ENCODE assay signal across 13 mouse cellular contexts in genomic region chr1:35961923-35962322, GRCm38 (mm10).
"Had no signal": no experiment of that assay in that cellular context is flagged by ENCODE, and none has a peak within 500 bp of the region (broad histone marks: within the 10 kb centered on the region; RNA-seq: fewer than 3 reads in every experiment).

No protein-coding gene starts in this region.

- H3K4me3 ChIP-seq: limb, embryonic 15.5 days; liver, embryonic 12.5 days; midbrain, embryonic 13.5 days; neural tube, embryonic 15.5 days had no signal

- H3K27ac ChIP-seq: limb, embryonic 15.5 days; liver, embryonic 12.5 days; midbrain, embryonic 13.5 days; neural tube, embryonic 15.5 days had no signal

- H3K36me3 ChIP-seq: limb, embryonic 15.5 days; liver, embryonic 12.5 days; midbrain, embryonic 13.5 days; neural tube, embryonic 15.5 days had no signal

- H3K9me3 ChIP-seq: limb, embryonic 15.5 days; liver, embryonic 12.5 days; midbrain, embryonic 13.5 days; neural tube, embryonic 15.5 days had no signal

- ATAC-seq: intestine, embryonic 16.5 days; liver, embryonic 12.5 days; midbrain, embryonic 13.5 days had no signal

- H3K27me3 ChIP-seq: limb, embryonic 15.5 days; liver, embryonic 12.5 days; midbrain, embryonic 13.5 days; neural tube, embryonic 15.5 days had no signal

- H3K4me2 ChIP-seq: limb, embryonic 15.5 days; liver, embryonic 12.5 days; midbrain, embryonic 13.5 days; neural tube, embryonic 15.5 days had no signal

- H3K9ac ChIP-seq: limb, embryonic 15.5 days; liver, embryonic 12.5 days; midbrain, embryonic 13.5 days; neural tube, embryonic 15.5 days had no signal

- DNase-seq: kidney, adult 8-10 months; kidney, postnatal 36 days; layer of hippocampus, adult 9-11 months; layer of hippocampus, postnatal 36 days; right cerebral cortex, adult 18-20 months; right cerebral cortex, postnatal 25 days; thymus, adult 18-20 months; thymus, postnatal 14 days had no signal

- H3K4me1 ChIP-seq: limb, embryonic 15.5 days; liver, embryonic 12.5 days; neural tube, embryonic 15.5 days had no signal
